Mouse (Mus musculus): Measurements from ENCODE around the gene Abcc5.

GRCm38 (mm10) chr16:20312272-20312671 is 113.9 kb downstream of the Abcc5 start:
- TF ChIP-seq CTCF (IDR thresholded peaks at IDR 0.05; ENCODE audit: low read depth, low read length) (no peak), POLR2A (IDR thresholded peaks at IDR 0.05; ENCODE audit: borderline replicate concordance, low read depth, low read length) (no peak)
